Mouse (Mus musculus) gastrocnemius, adult 8-10 months (tissue): Measurements from ENCODE around the gene Myh11. TPM values are rescaled to one million over a fixed set of nuclear protein-coding genes. Genes with fewer than 3 reads are reported as not detected.

Experiments
- DNase-seq, 2 experiments: peaks; one replicate each; pipeline ENCODE4 v3.0.0; 2022; ENCODE audit warnings: low spot score in 2 of 2
- total RNA-seq, 4 experiments: library from RNA; stranded (reverse); gene quantifications; 2 replicates each; pipeline ENCODE4 v1.2.4; 2022

The Myh11 gene
- total RNA-seq, result 10 to 100 TPM; 11.5 to 20.6 (median 14.3) TPM

DNA sequence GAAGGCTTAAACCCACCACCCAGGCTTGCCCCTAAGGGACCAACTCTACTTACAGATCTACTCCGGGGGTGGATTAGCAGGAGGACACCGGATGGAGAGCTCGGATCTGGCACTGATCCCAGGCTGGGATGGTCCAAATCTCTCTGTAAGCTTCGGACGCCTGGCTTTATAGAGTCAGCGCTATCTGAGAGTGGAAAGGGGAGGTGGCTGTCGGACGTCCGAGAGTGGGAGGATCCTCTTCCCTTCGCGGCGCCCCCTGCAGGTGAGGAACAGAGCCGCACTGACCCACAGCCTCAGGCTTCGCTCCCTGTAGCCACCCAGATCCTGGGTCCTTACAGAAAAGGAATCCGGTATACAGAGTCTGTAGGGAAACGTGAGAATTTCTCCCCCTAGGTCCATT lies at the start of gene Myh11:
Myh11 (minus strand) TSS at position 150 of the 400 bp plus-strand sequence.
- DNase-seq, result peak; percentile 45 to 65

DNA sequence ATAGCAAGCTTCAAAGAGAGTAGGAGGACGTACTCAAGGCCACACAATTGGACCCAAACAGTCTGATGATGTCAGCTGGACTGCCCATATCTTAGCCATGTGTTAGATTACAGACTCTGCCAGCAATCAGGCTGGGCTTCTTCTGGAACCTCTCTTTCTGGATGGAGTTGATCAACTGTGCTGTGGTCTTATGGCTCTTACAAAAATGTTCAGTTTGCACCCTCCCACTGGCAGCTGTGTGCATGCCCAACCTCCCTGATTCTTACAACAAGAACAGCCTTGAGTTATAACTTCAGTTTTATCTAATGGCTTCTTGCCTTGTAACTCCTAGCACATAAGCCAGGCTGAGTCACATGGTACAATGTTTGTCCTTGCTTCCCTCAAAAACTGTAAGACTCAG lies 37.0 kb upstream of the Myh11 start:
- DNase-seq, result no peak

DNA sequence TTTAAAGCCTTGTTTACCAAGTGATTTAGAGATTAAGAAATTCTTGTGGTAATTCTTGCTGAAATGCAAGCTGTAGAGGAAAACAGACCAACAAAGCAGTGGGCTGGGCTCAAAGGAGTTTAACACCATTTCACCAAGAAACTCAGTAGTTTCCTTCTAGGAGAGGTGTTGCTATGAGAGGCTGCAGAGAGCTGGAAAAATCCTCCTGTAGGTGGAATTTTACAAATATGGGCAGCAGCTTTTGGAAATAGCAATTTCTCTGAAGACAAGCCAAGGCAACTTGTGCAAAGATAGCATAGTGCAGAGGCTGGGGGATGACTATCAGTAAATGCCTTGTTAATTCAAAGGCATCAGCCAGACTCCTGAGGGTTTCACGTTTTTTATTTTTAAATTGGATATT lies 29.3 kb upstream of the Myh11 start:
- no peak for DNase-seq

DNA sequence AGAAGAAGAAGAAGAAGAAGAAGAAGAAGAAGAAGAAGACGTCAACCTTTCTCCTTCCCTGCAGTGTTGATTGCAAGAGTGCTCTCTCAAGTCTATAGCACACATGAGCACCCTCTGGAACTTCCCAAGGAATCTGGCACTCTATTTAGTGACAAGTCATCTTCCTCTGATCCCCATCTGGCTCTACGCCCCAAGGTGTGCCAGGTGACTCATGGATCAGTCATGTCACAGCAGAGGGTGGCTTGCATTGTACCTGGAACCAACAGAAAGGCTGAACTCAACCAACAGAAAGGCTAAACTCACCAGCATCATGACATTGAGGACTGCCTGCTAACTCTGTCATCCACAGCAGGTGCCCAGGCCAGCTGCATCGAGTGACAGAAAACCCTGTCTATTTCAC lies 28.5 kb upstream of the Myh11 start:
- no peak for DNase-seq

DNA sequence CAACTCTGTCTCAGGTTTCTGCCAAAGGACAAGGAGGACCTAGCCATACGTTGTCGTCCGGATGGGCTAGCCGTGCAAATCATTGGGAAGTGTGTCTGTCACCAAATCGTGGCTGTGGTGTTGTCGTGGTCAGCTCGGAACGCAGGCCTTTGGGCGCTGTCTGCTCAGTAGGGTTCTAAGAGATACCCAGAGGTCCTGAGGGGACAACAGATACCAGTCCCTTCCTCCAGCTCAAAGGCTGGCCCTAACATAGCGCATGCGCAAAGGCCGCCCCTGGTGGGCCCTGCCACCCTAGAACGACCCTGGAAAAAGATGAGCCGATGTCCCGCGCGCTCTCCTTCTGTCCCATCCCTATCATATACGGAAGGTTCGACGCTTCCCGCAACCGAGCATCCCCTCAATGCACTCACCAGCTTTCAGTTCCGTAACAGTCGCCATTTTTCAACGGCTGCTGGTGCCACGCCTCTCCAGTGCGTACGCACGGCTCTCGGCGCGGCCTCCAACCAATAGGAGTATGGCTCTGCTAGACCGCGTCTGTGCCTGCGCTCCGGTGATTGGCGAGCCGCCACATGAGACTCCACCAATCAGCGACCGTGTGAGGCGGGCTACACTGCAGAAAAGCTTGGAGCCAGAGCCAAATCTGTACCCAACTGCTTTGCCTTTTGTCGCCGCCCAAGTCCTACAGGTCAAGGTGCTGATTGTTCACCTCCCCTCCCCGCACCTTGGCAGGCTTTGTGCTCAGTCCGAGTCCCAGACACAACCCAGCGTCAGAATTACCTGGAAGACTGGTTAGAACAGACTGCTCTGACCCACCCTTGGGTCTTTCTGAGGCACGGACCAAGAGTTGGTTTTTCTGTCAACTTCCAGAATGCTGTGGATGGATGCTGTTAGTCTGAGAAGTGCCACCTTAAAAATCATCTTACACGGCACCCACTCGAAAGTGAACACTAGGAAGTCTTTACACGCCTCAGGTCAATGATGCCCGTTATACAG lies 26.0 kb upstream of the Myh11 start, which contains the start of gene Fopnl:
Fopnl (minus strand) TSS at position 522 of the 993 bp plus-strand sequence.
- peak; percentile 93 to 97 for DNase-seq

DNA sequence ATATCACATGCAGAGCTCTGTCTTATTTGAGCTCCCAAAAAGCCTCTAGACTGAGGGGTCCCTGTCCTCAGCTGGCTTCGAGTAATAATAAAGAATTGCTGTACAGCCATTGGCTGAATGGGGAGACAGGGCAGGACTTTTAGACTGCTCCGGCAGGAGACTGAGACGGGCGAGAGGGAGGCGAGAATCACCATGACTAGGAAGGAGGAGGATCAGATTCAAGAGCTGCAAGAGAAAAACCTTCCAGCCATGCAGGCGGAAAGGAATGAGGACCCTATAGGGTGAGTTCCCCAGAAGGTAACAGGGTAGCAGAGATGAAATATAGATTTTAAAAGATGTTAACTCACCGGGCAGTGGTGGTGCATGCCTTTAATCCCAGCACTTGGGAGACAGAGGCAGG lies 21.7 kb upstream of the Myh11 start:
- DNase-seq, result no peak

DNA sequence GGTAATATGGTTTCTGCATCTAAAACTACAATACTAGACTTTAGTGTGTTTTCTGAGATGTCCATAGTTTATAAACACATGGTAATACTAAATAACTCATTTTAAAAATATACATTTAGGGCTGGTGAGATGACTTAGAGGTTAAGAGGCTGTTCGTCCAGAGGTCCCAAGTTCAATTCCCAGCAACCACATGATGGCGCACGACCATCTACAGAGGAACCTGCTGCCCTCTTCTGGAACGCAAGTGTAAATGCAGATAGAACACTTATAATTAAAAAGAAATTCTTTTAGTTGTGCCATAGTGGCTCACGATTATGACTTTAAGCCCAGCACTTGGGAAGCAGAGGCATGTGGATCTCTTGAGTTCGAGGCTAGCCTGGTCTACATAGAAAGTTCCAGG lies 20.2 kb upstream of the Myh11 start:
- DNase-seq, result no peak

DNA sequence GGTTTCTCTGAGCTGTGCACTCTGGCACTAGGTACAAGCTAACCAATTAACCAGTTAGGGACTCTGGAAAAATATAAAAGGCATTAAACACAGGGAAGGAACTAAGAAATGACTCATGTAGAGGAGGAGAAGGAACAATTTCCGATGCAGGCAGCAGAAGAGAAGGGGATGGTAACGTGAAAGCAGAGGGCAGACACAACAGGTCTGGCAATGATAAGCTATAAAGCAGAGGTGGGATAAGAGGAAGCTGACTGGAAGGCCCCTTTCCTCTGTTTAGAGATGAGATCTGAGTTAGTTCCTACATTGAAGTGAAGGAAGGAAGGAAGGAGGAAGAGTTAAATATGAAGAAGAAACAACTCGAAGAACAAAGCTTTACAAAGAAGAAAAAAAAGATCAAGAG lies 18.7 kb upstream of the Myh11 start:
- no peak for DNase-seq

DNA sequence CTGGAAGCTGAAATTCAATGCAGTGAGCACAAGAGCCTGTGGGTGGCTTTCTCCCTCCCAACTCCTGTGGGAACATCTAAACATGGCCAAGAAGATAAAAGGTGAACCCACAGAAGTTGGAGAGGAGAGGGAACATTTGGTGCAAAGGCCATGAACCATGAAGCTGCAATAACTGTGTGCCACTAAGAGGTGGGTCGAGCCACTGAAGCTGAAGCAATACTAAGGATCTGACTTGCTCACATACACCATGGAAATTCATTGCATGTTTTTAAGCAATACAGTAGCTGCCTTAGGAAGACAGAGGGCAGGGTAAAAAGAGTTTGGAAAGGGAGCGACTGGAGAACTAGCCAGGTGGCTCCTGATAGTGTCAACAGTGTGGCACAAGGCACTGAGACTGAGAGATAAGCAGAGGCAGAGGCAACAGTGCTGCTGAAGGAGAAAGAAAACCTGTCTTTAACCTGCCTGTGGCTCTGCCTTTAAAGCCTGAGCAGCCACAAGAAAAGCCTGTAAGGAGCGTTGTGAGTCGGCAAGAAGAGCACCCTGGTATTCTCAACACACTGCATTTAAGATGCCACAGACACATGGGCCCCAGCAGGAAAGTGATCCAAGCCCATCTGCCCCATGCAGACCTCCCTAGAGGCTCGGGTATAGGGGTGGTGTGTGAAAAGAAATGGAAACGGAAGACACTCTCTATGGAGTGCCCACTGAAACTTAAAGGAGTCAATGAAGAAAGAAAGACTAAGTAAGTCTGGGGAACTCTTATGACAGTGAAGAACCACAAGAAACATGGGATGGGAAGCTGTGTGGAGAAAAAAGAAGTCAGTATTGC lies 17.3 kb upstream of the Myh11 start:
- no peak for DNase-seq

DNA sequence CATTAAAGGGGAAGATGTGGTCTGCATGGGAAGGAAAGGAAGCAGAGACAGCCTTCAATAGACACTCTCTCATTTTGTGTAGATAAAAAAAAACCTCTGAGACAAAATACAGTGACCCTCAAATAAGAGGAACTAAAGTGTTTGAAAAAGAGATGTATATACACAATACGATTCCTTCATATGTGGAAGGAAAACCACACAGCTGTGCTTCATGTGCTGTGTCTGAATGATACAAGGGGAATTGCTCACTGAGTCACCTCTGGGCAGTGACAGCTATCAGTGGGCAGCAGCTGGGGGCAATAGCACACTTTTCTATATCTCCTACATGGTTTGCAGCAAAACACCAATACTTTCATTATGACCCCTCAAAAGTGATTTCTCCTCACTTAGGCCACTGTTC lies 16.2 kb upstream of the Myh11 start:
- DNase-seq, result no peak

DNA sequence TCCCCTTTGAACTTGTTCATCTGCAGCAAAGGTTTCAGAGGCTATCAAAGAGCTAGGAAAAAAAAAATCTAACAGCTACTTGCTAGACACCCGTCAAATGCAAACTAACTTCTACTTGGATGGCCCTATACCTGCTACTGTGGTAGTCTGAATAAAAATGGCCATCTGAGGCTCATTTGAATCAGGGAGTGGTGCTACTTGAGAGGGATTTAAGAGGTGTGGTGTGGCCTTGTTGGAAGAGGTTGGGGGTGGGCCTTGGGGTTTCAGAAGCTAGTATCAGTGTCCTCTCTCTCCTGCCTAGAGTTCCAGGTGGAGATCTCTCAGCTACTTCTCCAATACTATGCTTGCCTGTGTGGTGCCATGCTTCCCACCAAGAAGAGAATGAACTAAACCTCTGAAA lies 15.3 kb upstream of the Myh11 start:
- no peak for DNase-seq

DNA sequence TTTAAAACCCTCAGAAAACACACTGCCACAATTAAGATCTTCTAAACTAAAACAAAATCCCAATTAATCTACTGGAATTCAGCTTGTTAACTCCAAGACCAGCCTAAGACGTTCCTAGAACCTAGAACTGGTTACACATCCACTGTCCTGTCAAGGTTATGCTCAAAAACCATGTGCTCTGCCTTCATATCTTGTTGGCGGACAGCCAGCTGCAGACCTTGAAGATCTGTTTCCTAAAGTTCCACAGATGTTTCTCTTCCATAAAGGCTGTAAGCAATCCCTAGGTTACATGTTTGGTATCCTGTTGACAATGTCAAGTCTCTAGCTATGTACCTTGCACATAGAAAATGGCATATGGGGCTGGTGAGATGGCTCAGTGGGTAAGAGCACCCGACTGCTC lies 13.6 kb upstream of the Myh11 start:
- no peak for DNase-seq

DNA sequence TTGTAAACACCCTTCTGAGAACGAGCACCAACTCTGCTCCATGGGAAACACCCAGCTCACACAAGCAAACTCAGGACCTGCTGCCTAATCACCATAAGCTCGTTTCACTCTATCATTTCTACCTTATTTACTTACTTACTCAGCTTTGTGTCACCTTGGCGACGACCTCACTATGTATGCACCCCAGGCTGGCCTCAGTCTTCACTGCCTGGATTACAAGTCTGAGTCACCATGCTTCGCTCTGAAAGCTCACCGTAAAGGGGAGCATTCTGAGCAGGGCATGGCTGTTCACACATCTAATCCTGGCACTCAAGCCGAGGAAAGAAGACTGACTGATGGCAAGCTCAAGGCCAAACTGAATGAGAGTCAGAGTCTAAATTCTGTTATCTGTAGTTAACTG lies 12.5 kb upstream of the Myh11 start:
- no peak for DNase-seq

DNA sequence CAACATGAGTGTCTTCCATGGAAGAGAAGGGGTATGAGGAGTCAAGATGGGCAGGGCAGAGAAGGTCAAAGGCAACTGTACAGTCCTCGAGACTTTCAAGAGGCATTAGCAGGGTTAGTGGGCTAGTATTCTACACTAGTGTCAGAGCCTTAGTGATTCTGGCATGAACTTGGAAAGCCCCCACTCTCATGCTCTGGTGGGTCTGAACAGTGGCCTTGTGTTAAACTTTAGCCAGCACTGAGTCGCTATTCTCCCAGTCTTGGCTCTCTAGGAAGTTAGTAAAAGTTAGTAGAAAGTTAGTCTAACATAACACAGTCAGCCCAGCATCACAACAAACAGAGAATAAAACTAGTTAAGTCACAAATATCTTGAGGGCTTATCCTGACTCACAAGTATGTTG lies 12.0 kb upstream of the Myh11 start:
- no peak for DNase-seq

DNA sequence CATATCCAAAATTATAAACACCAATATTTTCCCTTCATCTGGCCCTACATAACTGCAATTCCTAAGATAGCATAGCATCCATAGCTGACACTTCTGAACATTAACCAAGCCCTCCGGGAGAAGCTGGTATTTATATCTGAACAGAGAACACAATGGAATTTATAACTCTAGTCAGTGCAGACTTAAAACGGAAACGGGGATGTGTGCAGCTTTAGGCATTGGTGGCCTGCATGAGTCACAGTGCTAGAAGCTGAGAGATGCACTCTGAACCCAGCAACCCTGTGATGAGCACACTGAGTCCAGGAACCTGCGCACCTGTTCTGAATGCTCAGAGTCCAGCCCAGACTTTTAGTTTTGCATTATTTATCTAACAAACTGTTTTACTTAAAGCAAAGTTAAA lies 7.3 kb upstream of the Myh11 start:
- DNase-seq, result no peak

DNA sequence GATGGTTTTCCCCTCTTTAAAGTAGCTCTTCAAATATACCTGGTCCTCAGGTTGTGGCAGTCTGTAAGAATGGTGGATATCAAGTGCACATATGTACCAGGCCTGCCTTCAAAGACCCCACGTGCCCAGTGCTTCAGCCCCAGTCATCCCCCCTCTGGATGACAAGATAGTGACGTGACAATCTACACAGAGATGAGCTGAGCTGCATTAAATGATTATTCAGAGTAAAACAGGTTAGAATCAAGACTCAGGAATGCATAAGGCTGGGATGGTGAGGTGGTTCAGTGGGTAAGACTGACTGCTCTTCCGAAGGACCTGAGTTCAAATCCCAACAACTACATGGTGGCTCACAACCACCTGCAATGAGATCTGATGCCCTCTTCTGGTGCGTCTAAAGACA lies 6.6 kb upstream of the Myh11 start:
- no peak for DNase-seq

DNA sequence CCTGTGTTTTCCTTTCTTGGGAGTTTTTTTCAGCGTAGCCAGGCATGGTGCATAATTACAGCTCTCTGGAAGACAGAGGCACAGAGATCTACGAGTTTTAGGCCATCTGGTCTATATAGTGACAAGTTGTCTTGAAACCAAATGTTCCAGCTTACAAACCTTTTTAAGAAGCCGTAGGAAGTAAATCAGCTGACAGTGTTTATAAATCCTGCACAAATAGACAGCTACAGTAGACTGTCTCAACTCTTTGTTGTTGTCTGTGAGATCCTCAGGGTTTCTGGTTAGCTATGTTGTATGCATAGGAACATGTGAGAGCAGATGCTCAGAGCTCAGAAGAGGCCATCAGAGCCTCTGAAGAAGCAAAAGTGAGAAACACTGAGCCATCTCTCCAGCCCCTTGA lies 6.0 kb upstream of the Myh11 start:
- DNase-seq, result no peak

DNA sequence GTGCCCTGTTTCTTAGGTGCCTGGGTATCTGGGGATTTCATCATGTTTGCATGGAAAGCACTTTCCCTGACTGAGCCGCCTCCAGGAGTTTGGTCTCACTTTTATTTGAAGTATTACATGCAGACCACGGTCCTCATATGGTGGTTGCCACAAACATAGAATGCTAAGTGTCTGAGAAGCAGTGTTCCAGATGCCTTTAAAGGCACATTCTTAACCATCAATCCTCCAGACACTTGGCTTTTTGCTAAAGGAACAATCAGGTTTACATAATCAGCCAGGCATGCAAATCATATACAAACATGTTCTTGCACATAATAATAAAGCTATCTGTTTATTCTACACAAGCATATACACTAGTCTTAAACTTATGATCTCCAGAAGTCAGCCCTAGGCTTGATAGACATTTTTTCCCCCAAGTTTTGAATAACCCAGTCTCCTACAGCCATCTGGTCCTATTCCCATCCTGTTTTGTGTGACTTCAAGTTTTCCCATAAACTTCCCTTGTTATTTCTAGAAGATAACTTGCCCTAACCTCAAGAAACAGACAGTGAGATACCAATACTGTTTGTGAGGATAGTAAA lies 5.5 kb upstream of the Myh11 start:
- DNase-seq, result no peak

DNA sequence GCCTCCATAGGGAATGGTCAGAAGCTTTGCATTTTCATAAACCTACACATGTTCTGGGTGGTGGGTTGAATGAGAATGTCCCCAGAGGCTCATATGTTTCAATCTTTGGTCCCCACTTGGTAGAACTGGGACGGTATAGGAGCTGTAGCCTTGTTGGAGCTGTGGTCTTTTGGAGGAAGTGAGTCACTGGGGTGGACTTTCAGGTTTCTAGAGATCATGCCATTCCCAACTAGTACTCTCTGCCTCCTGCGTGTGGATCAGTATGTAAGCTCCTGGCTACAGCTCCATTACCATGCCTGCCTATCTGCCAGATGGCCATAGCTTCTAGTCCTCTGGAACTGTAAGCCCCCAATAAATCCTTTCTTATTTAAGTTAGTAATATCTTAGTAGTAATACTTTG lies 4.1 kb upstream of the Myh11 start:
- no peak for DNase-seq

DNA sequence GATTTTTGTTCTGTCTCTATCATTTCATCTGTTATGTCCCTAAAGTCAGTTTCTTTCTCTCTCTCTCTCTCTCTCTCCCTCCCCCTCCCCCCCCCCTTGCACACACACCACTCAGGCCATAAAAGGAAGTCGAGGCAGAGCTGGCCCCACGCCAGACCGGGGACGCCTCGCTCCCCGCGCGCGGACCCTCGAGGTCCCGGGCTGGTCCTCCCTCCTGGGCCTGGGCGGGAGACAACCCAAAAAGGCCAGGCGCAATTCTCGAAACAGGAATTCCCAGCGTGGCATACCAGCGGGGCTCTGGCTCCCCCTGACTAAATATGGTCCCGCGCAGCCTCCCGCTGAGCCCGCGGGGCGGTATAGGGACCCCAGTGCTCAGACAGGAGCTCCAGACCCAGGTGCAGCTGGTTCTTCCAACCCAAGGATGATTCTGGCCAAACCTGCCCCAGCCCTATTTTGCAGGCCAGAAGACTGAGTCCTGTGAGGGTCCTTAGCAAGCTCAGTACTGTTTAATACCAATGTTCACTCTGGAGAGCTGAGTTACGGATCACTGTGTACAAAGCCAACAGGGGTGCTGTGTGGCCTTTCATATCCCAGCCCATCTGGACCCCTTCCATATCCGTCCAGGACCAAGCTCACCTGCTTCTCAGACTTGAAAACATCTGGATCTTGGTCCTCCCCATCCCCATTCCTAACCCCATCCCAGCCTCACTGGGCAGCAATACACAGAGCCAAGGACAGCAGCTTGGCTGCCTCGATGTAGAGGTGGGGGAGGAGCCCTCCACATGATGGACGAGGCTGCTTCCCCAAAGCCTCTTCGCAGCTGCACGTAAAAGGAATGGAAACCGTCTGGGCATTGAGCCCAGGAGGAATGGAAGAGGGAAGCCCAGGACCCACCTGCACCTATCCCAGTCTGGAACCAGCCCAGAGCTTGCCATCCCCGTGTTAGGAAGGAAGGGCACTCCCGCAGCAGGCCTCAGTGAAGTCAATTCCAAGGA lies 1.3 kb upstream of the Myh11 start:
- no peak for DNase-seq
